Mouse (Mus musculus) T-helper 17 cell (primary cell): ENCODE results near the gene Gadd45g.

Experiments
- in situ Hi-C, 2 experiments: fragments of 300-600 bp; cut with MboI, MseI; formaldehyde crosslinking; loops; 1 replicate in 1 of 2; 2 replicates in 1 of 2; pipeline ENCODE4 v1.15.1; 2025; ENCODE audit warnings: high pct_unique_total_duplicates in 2 of 2

The Gadd45g gene

GRCm38 (mm10) chr13:51881271-51882128, 35.0 kb downstream of the Gadd45g start:
- in situ Hi-C loops = no loop called here

- in situ Hi-C loops = no loop called here
Measured at GRCm38 (mm10) chr13:51882218-51882617, 35.7 kb downstream of the Gadd45g start.

- in situ Hi-C loops = no loop called here
Measured at GRCm38 (mm10) chr13:51884250-51884649, 37.8 kb downstream of the Gadd45g start.

GRCm38 (mm10) chr13:51885594-51885993, 39.1 kb downstream of the Gadd45g start:
- in situ Hi-C loops = no loop called here

GRCm38 (mm10) chr13:51886085-51886484, 39.6 kb downstream of the Gadd45g start:
- in situ Hi-C loops = no loop called here

GRCm38 (mm10) chr13:51886723-51887122, 40.2 kb downstream of the Gadd45g start:
- in situ Hi-C loops = no loop called here

GRCm38 (mm10) chr13:51888426-51888825, 41.9 kb downstream of the Gadd45g start:
- in situ Hi-C loops = no loop called here

- in situ Hi-C loops = no loop called here
Measured at GRCm38 (mm10) chr13:51891825-51892532, 45.5 kb downstream of the Gadd45g start.

GRCm38 (mm10) chr13:51897579-51897978, 51.1 kb downstream of the Gadd45g start:
- in situ Hi-C loops = no loop called here
